Mouse (Mus musculus) olfactory bulb, adult 2 months (tissue): ENCODE measurements at regions not wholly inside any gene's neighbourhood (a gene's known extent, or its start where the extent isn't known, plus 50 kb on each side); places are given as distances from the start of the nearest gene placed in this dataset.

Experiments
- CTCF ChIP-seq: fragments of 200-500 bp; IDR thresholded peaks from 2 replicates; pipeline ENCODE4 v1.5.1; 2012; ENCODE audit warnings: low read depth, mild to moderate bottlenecking, low read length, moderate library complexity; ENCODE audit not compliant: insufficient read depth
- POLR2A ChIP-seq: fragments of 200-500 bp; IDR thresholded peaks from 2 replicates; pipeline ENCODE4 v1.6.1; 2012; ENCODE audit warnings: mild to moderate bottlenecking, low read depth, low read length, moderate library complexity; ENCODE audit not compliant: insufficient read depth

DNA sequence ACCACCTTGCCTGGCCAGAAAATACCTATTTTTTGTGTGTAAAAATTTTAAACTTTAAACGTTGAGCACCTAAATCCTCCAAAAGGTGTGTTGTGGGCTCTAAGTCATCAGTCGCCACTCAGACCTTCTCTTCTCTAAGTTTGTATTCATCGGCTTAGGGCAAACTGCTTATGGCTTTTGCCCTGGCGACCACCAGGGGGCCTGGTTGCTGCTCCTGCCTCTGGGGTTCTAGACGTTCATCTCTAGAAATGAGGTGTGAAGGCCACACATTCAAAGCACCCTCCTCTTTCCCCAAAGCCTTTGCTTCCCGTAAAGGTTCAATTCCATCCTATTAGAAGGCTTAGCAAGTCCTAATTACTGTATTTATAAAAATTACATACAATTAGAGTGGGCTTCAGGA is 131.3 kb upstream of the Kcng1 start:
- TF ChIP-seq CTCF (no peak), POLR2A (no peak)
